ENCODE assay signal across 19 mouse cellular contexts in the genomic region with DNA sequence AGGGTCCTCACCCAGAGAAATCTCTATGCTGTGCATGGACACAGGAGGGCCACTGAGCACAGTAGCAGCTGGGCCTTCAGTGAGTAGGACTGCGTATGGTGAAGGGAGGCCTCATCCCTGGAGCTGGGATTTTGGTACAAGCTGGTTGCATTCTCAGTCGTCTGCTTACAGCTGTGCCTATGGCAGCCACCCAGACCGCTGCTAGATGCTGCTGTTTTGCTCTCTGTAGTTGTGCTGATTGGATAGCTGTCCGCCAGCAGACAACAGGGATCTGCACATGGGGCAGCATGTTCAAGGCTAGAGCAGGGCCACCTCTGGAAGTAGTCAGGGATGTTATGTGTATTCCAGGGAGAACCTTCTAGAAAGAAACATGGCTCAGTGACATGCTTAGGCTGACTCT. TPM values are rescaled to one million over a fixed set of nuclear protein-coding genes. Genes with fewer than 3 reads are reported as not detected.
DNase-seq lines count a peak whose midpoint lies in the region; ATAC-seq and TF ChIP-seq lines count a peak whose summit lies in the region.
"Had no signal": no experiment of that assay in that cellular context is flagged by ENCODE, and none has a peak within 500 bp of the region (broad histone marks: within the 10 kb centered on the region; RNA-seq: fewer than 3 reads in every experiment).

No protein-coding gene starts in this region.

- H3K4me3 ChIP-seq in forebrain, embryonic 11.5 days (ENCODE audit: low read depth, low read length) = no peak overlapping the region
- H3K4me3 ChIP-seq in forebrain, embryonic 15.5 days = no peak overlapping the region
- H3K4me3 ChIP-seq in lung, embryonic 14.5 days (ENCODE audit: low read depth, low read length) = no peak overlapping the region
- H3K4me3 ChIP-seq in lung, adult 2 months (replicated peaks; ENCODE audit: extremely low read depth, low read depth, low read length) = no peak overlapping the region
- no peak overlapping the region for H3K4me3 ChIP-seq in heart, postnatal 0 days (ENCODE audit: low read depth, low read length)
- H3K4me3 ChIP-seq: erythroblast, embryonic 14.5 days; hindbrain, embryonic 13.5 days; limb, embryonic 12.5 days; liver, embryonic 15.5 days; neural tube, embryonic 12.5 days had no signal

- H3K9me3 ChIP-seq in forebrain, embryonic 11.5 days (ENCODE audit: control insufficient read depth, low read length) = no peaks in the 10 kb centered on the region
- H3K9me3 ChIP-seq in forebrain, embryonic 15.5 days = no peaks in the 10 kb centered on the region
- peaks cover 4% of the 10 kb centered on the region; the same call in 1 of the 2 replicates for H3K9me3 ChIP-seq in lung, embryonic 14.5 days (ENCODE audit: low read depth, low read length)
- no peaks in the 10 kb centered on the region for H3K9me3 ChIP-seq in heart, postnatal 0 days (replicated peaks; ENCODE audit: control insufficient read depth, low read length)
- H3K9me3 ChIP-seq: liver, embryonic 15.5 days; neural tube, embryonic 12.5 days had no signal

- 88% methylated on average over 4 of the region's 4 CpGs for WGBS in forebrain, embryonic 11.5 days
- 85% methylated on average over 4 of the region's 4 CpGs for WGBS in forebrain, embryonic 15.5 days
- 62% methylated on average over 4 of the region's 4 CpGs for WGBS in lung, embryonic 14.5 days
- 62% methylated on average over 4 of the region's 4 CpGs for WGBS in lung, adult 2 months
- WGBS in heart, postnatal 0 days = 54% methylated on average over 4 of the region's 4 CpGs

- no peak for TF ChIP-seq POLR2A in lung, adult 2 months (IDR thresholded peaks at IDR 0.05; ENCODE audit: borderline replicate concordance, extremely low read depth, low read depth, low read length)

- H3K9ac ChIP-seq in forebrain, embryonic 11.5 days (ENCODE audit: low read length) = no peak overlapping the region
- H3K9ac ChIP-seq in forebrain, embryonic 15.5 days (replicated peaks) = no peak overlapping the region
- H3K9ac ChIP-seq in lung, embryonic 14.5 days = no peak overlapping the region
- H3K9ac ChIP-seq in heart, postnatal 0 days (replicated peaks; ENCODE audit: low read depth, low read length) = no peak overlapping the region
- H3K9ac ChIP-seq: hindbrain, embryonic 13.5 days; limb, embryonic 12.5 days; liver, embryonic 15.5 days; neural tube, embryonic 12.5 days had no signal

- H3K4me1 ChIP-seq in forebrain, embryonic 11.5 days (replicated peaks; ENCODE audit: control insufficient read depth, insufficient read depth, low read length) = no peaks in the 10 kb centered on the region
- H3K4me1 ChIP-seq in forebrain, embryonic 15.5 days = no peaks in the 10 kb centered on the region
- H3K4me1 ChIP-seq in lung, embryonic 14.5 days (ENCODE audit: insufficient read depth) = no peaks in the 10 kb centered on the region
- H3K4me1 ChIP-seq in lung, adult 2 months (ENCODE audit: control insufficient read depth, insufficient read depth, low read length) = peaks cover 8% of the 10 kb centered on the region
- H3K4me1 ChIP-seq in heart, postnatal 0 days (ENCODE audit: control insufficient read depth, insufficient read depth) = peaks cover 40% of the 10 kb centered on the region
- H3K4me1 ChIP-seq: limb, embryonic 12.5 days; neural tube, embryonic 12.5 days had no signal

- no peak overlapping the region for H3K4me2 ChIP-seq in forebrain, embryonic 11.5 days (ENCODE audit: low read depth, low read length, severe bottlenecking)
- no peak overlapping the region for H3K4me2 ChIP-seq in forebrain, embryonic 15.5 days (replicated peaks)
- H3K4me2 ChIP-seq in lung, embryonic 14.5 days = no peak overlapping the region
- no peak overlapping the region for H3K4me2 ChIP-seq in heart, postnatal 0 days (ENCODE audit: low read depth, low read length)
- H3K4me2 ChIP-seq: hindbrain, embryonic 13.5 days; limb, embryonic 12.5 days; liver, embryonic 15.5 days; neural tube, embryonic 12.5 days had no signal

- ATAC-seq in forebrain, embryonic 11.5 days (replicated peaks; ENCODE audit: low FRiP score) = no peak
- no peak for ATAC-seq in forebrain, embryonic 15.5 days (replicated peaks)
- no peak for ATAC-seq in lung, embryonic 14.5 days (ENCODE audit: insufficient read depth)
- no peak for ATAC-seq in heart, postnatal 0 days (ENCODE audit: insufficient read depth, low read depth)
- no peak for ATAC-seq in monocyte, adult 5-6 weeks (replicated peaks; ENCODE audit: insufficient number of reproducible peaks, low FRiP score, low TSS enrichment, poor library complexity, severe bottlenecking)

- H3K36me3 ChIP-seq in forebrain, embryonic 11.5 days (ENCODE audit: control insufficient read depth, insufficient read depth, low read length) = no peaks in the 10 kb centered on the region
- no peaks in the 10 kb centered on the region for H3K36me3 ChIP-seq in forebrain, embryonic 15.5 days
- H3K36me3 ChIP-seq in lung, embryonic 14.5 days (ENCODE audit: insufficient read depth) = no peaks in the 10 kb centered on the region
- 0 out of 2 replicates have a peak, but pooled peaks cover 4% of the 10 kb centered on the region for H3K36me3 ChIP-seq in heart, postnatal 0 days (replicated peaks; ENCODE audit: control insufficient read depth, insufficient read depth, low read length)
- H3K36me3 ChIP-seq: hindbrain, embryonic 13.5 days; limb, embryonic 12.5 days; liver, embryonic 15.5 days; neural tube, embryonic 12.5 days had no signal

- no peak for TF ChIP-seq CTCF in lung, embryonic 14.5 days (IDR thresholded peaks at IDR 0.05; ENCODE audit: low read depth)
- TF ChIP-seq CTCF in lung, adult 2 months (IDR thresholded peaks at IDR 0.05; ENCODE audit: insufficient read depth, low read length) = no peak
- TF ChIP-seq CTCF in heart, postnatal 0 days (IDR thresholded peaks at IDR 0.05; ENCODE audit: low read depth) = no peak

- TF ChIP-seq EP300 in heart, postnatal 0 days (IDR thresholded peaks at IDR 0.05; ENCODE audit: low read depth) = no peak

- H3K27me3 ChIP-seq in forebrain, embryonic 11.5 days (ENCODE audit: control insufficient read depth, insufficient read depth, low read length) = no peaks in the 10 kb centered on the region
- no peaks in the 10 kb centered on the region for H3K27me3 ChIP-seq in forebrain, embryonic 15.5 days
- H3K27me3 ChIP-seq in lung, embryonic 14.5 days (ENCODE audit: insufficient read depth, low read length) = no peaks in the 10 kb centered on the region
- H3K27me3 ChIP-seq in heart, postnatal 0 days (ENCODE audit: control insufficient read depth, insufficient read depth, low read length) = no peaks in the 10 kb centered on the region
- H3K27me3 ChIP-seq: CH12.LX; hindbrain, embryonic 13.5 days; limb, embryonic 12.5 days; liver, embryonic 15.5 days; neural tube, embryonic 12.5 days had no signal

- H3K27ac ChIP-seq in forebrain, embryonic 11.5 days (ENCODE audit: low read depth, low read length) = no peak overlapping the region
- no peak overlapping the region for H3K27ac ChIP-seq in forebrain, embryonic 15.5 days (replicated peaks)
- H3K27ac ChIP-seq in lung, embryonic 14.5 days (ENCODE audit: low read depth) = no peak overlapping the region
- H3K27ac ChIP-seq in heart, postnatal 0 days (ENCODE audit: low read depth) = peak overlapping the region; percentile 82
- H3K27ac ChIP-seq: hindbrain, embryonic 13.5 days; limb, embryonic 12.5 days; liver, embryonic 15.5 days; neural tube, embryonic 12.5 days had no signal

- peak; percentile 45 for DNase-seq in forebrain, embryonic 11.5 days (ENCODE audit: low spot score)
- peak; percentile 47 for DNase-seq in lung, embryonic 14.5 days
- no peak for DNase-seq in lung, adult 2 months
- DNase-seq in heart, adult 18-20 months = peak; percentile 64 to 72
- no peak for DNase-seq in heart, postnatal 0 days (ENCODE audit: low spot score)
- no peak for DNase-seq in thymus, postnatal 0 days (ENCODE audit: low spot score)
- DNase-seq: adrenal gland, postnatal 14 days; cerebellum, adult 9-10 months; embryo, embryonic 11 days; kidney, adult 11 months; thymus, postnatal 36 days had no signal

RNA-seq across cellular contexts. Expression of gene Lrrfip1, which starts 33.0 kb away (rescaled TPM):
- polyA plus RNA-seq in forebrain, embryonic 11.5 days (2014; fragmentation: Nextera tagmentation; extraction: Ambion mirVana) = 21.4 and 22.1 TPM in 2 replicates
- polyA plus RNA-seq in forebrain, embryonic 15.5 days (2015; fragmentation: Nextera tagmentation; extraction: Ambion mirVana) = 37.5 and 38.3 TPM in 2 replicates
- 47.1 and 49.4 TPM in 2 replicates for polyA plus RNA-seq in lung, embryonic 14.5 days (2014; fragmentation: Nextera tagmentation; extraction: Ambion mirVana)
- polyA plus RNA-seq in lung, adult 2 months (2012; rRNA removed) = 30.5 and 38.1 TPM in 2 replicates
- total RNA-seq in heart, adult 18-20 months (2021) = 10 to 100 TPM; 62.9 to 67.0 TPM
- 120 and 135 TPM in 2 replicates for total RNA-seq in heart, postnatal 0 days (2014; rRNA removed; ENCODE audit: low replicate concordance)
- polyA plus RNA-seq in heart, postnatal 0 days (2015; fragmentation: Nextera tagmentation; extraction: Ambion mirVana) = 140 and 168 TPM in 2 replicates
- 59.8 and 61.1 TPM in 2 replicates for polyA plus RNA-seq in thymus, postnatal 0 days (2015; fragmentation: Nextera tagmentation; extraction: Ambion mirVana)
- 527 to 604 TPM (median 547 TPM) in 3 replicates for total RNA-seq in monocyte, adult 5-6 weeks (2017)

Comparison
In these comparisons a context has a peak if more than half of its experiments do, and no peak if none do; other contexts are left out.
1. DNase-seq: peak in forebrain, embryonic 11.5 days (single experiment), lung, embryonic 14.5 days (single experiment) and heart, adult 18-20 months (2 of 2); none in lung, adult 2 months (single experiment), heart, postnatal 0 days (single experiment) and thymus, postnatal 0 days (single experiment).